Mouse (Mus musculus) small intestine, adult 2 months (tissue): Measurements from ENCODE around the gene Nucb1.

Experiments used
- CTCF ChIP-seq: fragments of 200-500 bp; IDR thresholded peaks from 2 replicates; pipeline ENCODE4 v1.5.1; 2012; ENCODE audit warnings: low read depth, mild to moderate bottlenecking, control low read depth, inconsistent platforms, low read length, moderate library complexity, mixed read lengths; ENCODE audit not compliant: insufficient replicate concordance, insufficient read length; ENCODE audit errors: extremely low read depth
- POLR2A ChIP-seq: fragments of 200-500 bp; IDR thresholded peaks from 2 replicates; pipeline ENCODE4 v1.6.1; 2012; ENCODE audit warnings: low read depth, mild to moderate bottlenecking, control low read depth, inconsistent platforms, low read length, moderate library complexity

DNA sequence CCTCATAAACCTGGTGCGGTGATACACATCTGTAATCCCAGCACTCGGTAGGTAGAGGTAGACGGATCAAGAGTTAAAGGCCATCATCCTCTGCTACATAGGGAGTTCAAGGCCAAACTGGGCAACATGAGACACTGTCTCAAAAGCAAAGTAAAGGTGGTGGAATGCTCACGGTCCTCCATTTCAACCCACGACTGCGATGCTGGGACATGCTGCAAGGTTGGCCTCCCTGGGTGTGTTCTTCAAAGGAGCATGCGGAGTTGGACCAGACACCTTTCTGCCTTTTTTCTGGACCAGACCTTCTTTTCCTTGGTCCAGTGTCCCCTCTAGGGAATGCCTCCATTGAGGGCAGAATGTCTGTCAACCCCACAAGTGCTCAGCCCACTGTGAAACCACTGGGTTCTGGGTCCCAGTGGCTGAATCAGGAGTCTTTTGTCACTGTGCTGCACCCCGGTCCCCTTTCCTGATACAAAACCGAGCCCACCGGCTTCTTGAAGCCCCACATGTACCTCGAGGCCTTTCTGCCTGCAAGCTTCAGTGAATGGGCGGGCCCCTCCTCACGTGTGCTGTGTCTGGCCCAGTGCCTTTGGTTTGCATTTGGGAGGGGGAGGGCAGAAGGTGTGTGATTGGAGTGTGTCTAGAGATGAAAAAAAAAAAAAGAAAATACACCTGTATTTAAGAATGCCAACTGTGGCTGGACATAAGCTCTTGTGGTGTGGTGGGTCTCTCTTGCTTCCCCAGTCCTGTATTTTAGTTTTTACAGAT lies 54.1 kb downstream of the Nucb1 start:
- TF ChIP-seq CTCF (no peak), POLR2A (no peak)
